In genomic region chr17:47248053-47248452, GRCm38 (mm10) we compare ENCODE assay signal across 12 mouse cellular contexts.
DNase-seq lines count a peak whose midpoint lies in the region; ATAC-seq and TF ChIP-seq lines count a peak whose summit lies in the region.
"Had no signal": no experiment of that assay in that cellular context is flagged by ENCODE, and none has a peak within 500 bp of the region (broad histone marks: within the 10 kb centered on the region; RNA-seq: fewer than 3 reads in every experiment).

No protein-coding gene starts in this region.

- H3K9ac ChIP-seq in hindbrain, embryonic 11.5 days (ENCODE audit: low read depth, low read length), result no peak overlapping the region
- H3K9ac ChIP-seq: heart, embryonic 15.5 days; liver, embryonic 12.5 days; midbrain, embryonic 12.5 days had no signal

- H3K36me3 ChIP-seq in hindbrain, embryonic 11.5 days (ENCODE audit: control insufficient read depth, insufficient read depth, low read length), result no peaks in the 10 kb centered on the region
- H3K36me3 ChIP-seq: liver, embryonic 12.5 days had no signal

- no peaks in the 10 kb centered on the region for H3K9me3 ChIP-seq in hindbrain, embryonic 11.5 days (ENCODE audit: control insufficient read depth, low read length)
- H3K9me3 ChIP-seq: heart, embryonic 15.5 days; liver, embryonic 12.5 days; midbrain, embryonic 12.5 days had no signal

- DNase-seq in cerebellum, postnatal 10 days, result peak; percentile 29 to 50
- DNase-seq in cerebellum, adult 11 months, result no peak
- DNase-seq in layer of hippocampus, adult 11-12 months (ENCODE audit: low spot score), result peak; percentile 47
- DNase-seq in layer of hippocampus, postnatal 25 days (ENCODE audit: extremely low spot score in 1 of 2, low spot score in 1 of 2), result no peak
- peak; percentile 42 for DNase-seq in brain, embryonic 14.5 days (ENCODE audit: low read depth)
- DNase-seq in layer of hippocampus, adult 9-11 months, result peak; percentile 52
- no peak for DNase-seq in spleen, adult 12 weeks (ENCODE audit: low spot score)
- no peak for DNase-seq in hindbrain, embryonic 11.5 days (ENCODE audit: low spot score)

- 88% methylated on average over 3 of the region's 3 CpGs for WGBS in hindbrain, embryonic 11.5 days

- ATAC-seq in hindbrain, embryonic 11.5 days (ENCODE audit: low FRiP score), result no peak
- ATAC-seq: intestine, embryonic 16.5 days; liver, embryonic 12.5 days had no signal

- no peak overlapping the region for H3K4me3 ChIP-seq in hindbrain, embryonic 11.5 days (ENCODE audit: low read depth, low read length)
- H3K4me3 ChIP-seq: heart, embryonic 15.5 days; liver, embryonic 12.5 days; midbrain, embryonic 12.5 days had no signal

- no peak for TF ChIP-seq POLR2A in brain, embryonic 14.5 days (IDR thresholded peaks at IDR 0.05; ENCODE audit: borderline replicate concordance, extremely low read depth, insufficient read depth, insufficient read length, poor library complexity, severe bottlenecking)

- no peak overlapping the region for H3K4me2 ChIP-seq in hindbrain, embryonic 11.5 days (replicated peaks; ENCODE audit: low read depth, low read length)
- H3K4me2 ChIP-seq: heart, embryonic 15.5 days; liver, embryonic 12.5 days; midbrain, embryonic 12.5 days had no signal

- no peaks in the 10 kb centered on the region for H3K4me1 ChIP-seq in hindbrain, embryonic 11.5 days (replicated peaks; ENCODE audit: control insufficient read depth, insufficient read depth, low read length)
- H3K4me1 ChIP-seq: heart, embryonic 15.5 days; liver, embryonic 12.5 days; midbrain, embryonic 12.5 days had no signal

- no peak overlapping the region for H3K27ac ChIP-seq in hindbrain, embryonic 11.5 days (ENCODE audit: low read depth, low read length)
- H3K27ac ChIP-seq: heart, embryonic 15.5 days; liver, embryonic 12.5 days; midbrain, embryonic 12.5 days had no signal

- no peak for TF ChIP-seq CTCF in brain, embryonic 14.5 days (IDR thresholded peaks at IDR 0.05; ENCODE audit: borderline replicate concordance, extremely low read depth, insufficient read depth, insufficient read length)

- H3K27me3 ChIP-seq in hindbrain, embryonic 11.5 days (ENCODE audit: control insufficient read depth, insufficient read depth, low read length), result no peaks in the 10 kb centered on the region
- H3K27me3 ChIP-seq: heart, embryonic 15.5 days; liver, embryonic 12.5 days; midbrain, embryonic 12.5 days had no signal

Comparison
In these comparisons a context has a peak if more than half of its experiments do, and no peak if none do; other contexts are left out.
1. DNase-seq: peak in cerebellum, postnatal 10 days (2 of 2), layer of hippocampus, adult 11-12 months (single experiment), brain, embryonic 14.5 days (single experiment) and layer of hippocampus, adult 9-11 months (single experiment); none in cerebellum, adult 11 months (single experiment), layer of hippocampus, postnatal 25 days (0 of 2), spleen, adult 12 weeks (single experiment) and hindbrain, embryonic 11.5 days (single experiment).